Mouse (Mus musculus): ENCODE data around the gene Itsn2.

GRCm38 (mm10) chr12:4606625-4607024 lies 14.2 kb downstream of the Itsn2 start:
- TF ChIP-seq POLR2A (IDR thresholded peaks at IDR 0.05; ENCODE audit: low read depth, low read length) (no peak), CTCF (conservative IDR thresholded peaks at IDR 0.05; ENCODE audit: insufficient read depth, insufficient read length, low read depth, low read length) (no peak)

Data from kidney, adult 2 months (tissue).